Mouse (Mus musculus) Patski (cell line): ENCODE measurements around the gene Krtap10-4. TPM values are rescaled to one million over a fixed set of nuclear protein-coding genes. Genes with fewer than 3 reads are reported as not detected.
A peak's percentile ranks its signal among the peaks of the same experiment; 100 is the strongest.

ENCODE experiments used
- ATAC-seq: fragments of 100-300 bp; one replicate; pipeline ENCODE4 v1.8.0; 2021
- CTCF ChIA-PET: fragments of 350-600 bp; sonication (Branson Sonifier 250); formaldehyde crosslinking; loops from one replicate; lab custom pipeline; 2022; ENCODE audit warnings: inconsistent platforms; lab: Charles Lee
- POLR2A ChIA-PET: fragments of 350-600 bp; sonication (Branson Sonifier 250); formaldehyde crosslinking; loops from one replicate; lab custom pipeline; 2022; ENCODE audit warnings: antibody characterized with exemption, inconsistent platforms; lab: Charles Lee
- DNase-seq: peaks from one replicate; pipeline ENCODE4 v3.0.0-alpha.2; 2011; ENCODE audit warnings: low read depth, low spot score
- H3K27me3 ChIP-seq: fragments of 371-371 bp; one replicate; pipeline ENCODE4 v1.5.1; 2021
- CTCF ChIP-seq: fragments of 100-300 bp; IDR thresholded peaks from one replicate; pipeline ENCODE4 v1.5.1; 2021
- in situ Hi-C: fragments of 300-500 bp; cut with MboI; formaldehyde crosslinking; loops from 3 replicates; pipeline ENCODE4 v1.11.1; 2018; ENCODE audit warnings: low pct_unique_long_range_greater_than_20kb, mixed read lengths
- polyA plus RNA-seq: library from polyadenylated mRNA; unstranded; gene quantifications from one replicate; pipeline ENCODE4 v1.2.3, GENCODE M21; 2021

Gene Krtap10-4
- not detected for polyA plus RNA-seq

DNA sequence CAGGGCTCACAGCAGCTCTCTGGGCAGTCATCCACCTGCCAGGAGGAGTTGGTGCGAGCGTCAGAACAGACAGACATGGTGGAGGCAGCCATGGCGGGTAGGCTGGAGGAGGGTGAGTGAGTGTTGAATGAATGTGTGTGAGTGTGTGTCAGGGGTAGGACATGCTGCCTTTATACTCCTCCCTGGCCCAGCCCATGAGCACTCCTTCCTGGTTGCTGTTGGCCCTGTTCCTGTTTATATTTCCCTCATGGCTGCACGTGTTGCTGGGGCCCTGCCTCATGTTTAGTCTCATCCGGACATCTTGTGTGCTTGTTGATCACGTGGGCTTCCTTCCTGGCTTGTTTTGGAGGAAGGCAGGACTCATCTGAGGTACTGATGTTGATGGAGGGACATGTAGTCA, at the start of gene Krtap10-4:
Gene Krtap10-4 (minus strand): TSS at position 145 of the 400 bp plus-strand sequence.
- TF ChIP-seq CTCF, result no peak
- POLR2A ChIA-PET, result no interaction called here
- peaks cover 18% of the 10 kb centered on the region for H3K27me3 ChIP-seq
- in situ Hi-C loops, result no loop called here
- ATAC-seq (no peak), DNase-seq (no peak)
- CTCF ChIA-PET, result no interaction called here

GRCm38 (mm10) chr10:77869651-77870050, 42.8 kb upstream of the Krtap10-4 start:
- in situ Hi-C loops, result no loop called here
- peaks cover 8% of the 10 kb centered on the region for H3K27me3 ChIP-seq
- POLR2A ChIA-PET, result no interaction called here
- ATAC-seq (no peak), DNase-seq (no peak)
- no peak for TF ChIP-seq CTCF
- CTCF ChIA-PET, result no interaction called here

GRCm38 (mm10) chr10:77867546-77867945, 40.7 kb upstream of the Krtap10-4 start:
- CTCF ChIA-PET, result no interaction called here
- no peak for TF ChIP-seq CTCF
- ATAC-seq, result no peak
- POLR2A ChIA-PET, result no interaction called here
- no peak for DNase-seq
- H3K27me3 ChIP-seq, result peaks cover 18% of the 10 kb centered on the region
- in situ Hi-C loops, result no loop called here

- ATAC-seq (no peak), DNase-seq (no peak)
- POLR2A ChIA-PET, result no interaction called here
- CTCF ChIA-PET, result interaction anchor here (0.8 kb wide), 1 partner anchor 274 kb away, joined by 3 read pairs; no protein-coding TSS in a partner anchor
- in situ Hi-C loops, result no loop called here
- peaks cover 28% of the 10 kb centered on the region for H3K27me3 ChIP-seq
- no peak for TF ChIP-seq CTCF
Observed at GRCm38 (mm10) chr10:77864762-77865143, 37.9 kb upstream of the Krtap10-4 start.

GRCm38 (mm10) chr10:77864067-77864761, 37.3 kb upstream of the Krtap10-4 start:
- ChIA-PET CTCF (interaction anchor here (0.8 kb wide), 1 partner anchor 273 kb away, joined by 3 read pairs; no protein-coding TSS in a partner anchor), POLR2A (no interaction called here)
- in situ Hi-C loops, result no loop called here
- ATAC-seq (peak; percentile 21), DNase-seq (no peak)
- TF ChIP-seq CTCF, result no peak
- peaks cover 26% of the 10 kb centered on the region for H3K27me3 ChIP-seq

DNA sequence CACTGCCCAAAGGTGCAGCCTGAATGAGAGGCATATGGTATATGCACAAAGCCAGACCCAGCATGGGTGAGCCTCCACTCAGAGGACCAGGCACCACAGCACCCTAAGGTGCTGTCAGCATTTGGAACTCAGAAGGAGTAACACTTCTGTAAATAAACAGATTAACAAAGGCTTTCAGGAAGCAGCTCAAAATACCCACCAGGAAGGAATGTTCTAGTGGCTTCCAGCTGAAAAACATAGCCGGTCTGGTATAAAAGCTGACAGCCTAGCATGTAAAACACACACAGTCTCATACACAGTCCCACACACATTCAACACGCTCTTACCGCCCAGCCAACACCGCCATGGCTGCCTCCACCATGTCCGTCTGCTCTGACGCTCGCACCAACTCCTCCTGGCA, 34.8 kb upstream of the Krtap10-4 start, which contains the start of gene Gm3285:
Gene Gm3285 (plus strand): TSS at position 301 of the 400 bp plus-strand sequence.
- no peak for ATAC-seq
- CTCF ChIA-PET, result no interaction called here
- POLR2A ChIA-PET, result no interaction called here
- peaks cover 20% of the 10 kb centered on the region for H3K27me3 ChIP-seq
- in situ Hi-C loops, result no loop called here
- TF ChIP-seq CTCF, result no peak
- DNase-seq, result no peak

- CTCF ChIA-PET, result no interaction called here
- DNase-seq (no peak), ATAC-seq (no peak)
- POLR2A ChIA-PET, result no interaction called here
- in situ Hi-C loops, result no loop called here
- peaks cover 25% of the 10 kb centered on the region for H3K27me3 ChIP-seq
- no peak for TF ChIP-seq CTCF
Observed at GRCm38 (mm10) chr10:77852559-77852958, 25.7 kb upstream of the Krtap10-4 start, which contains the start of gene Gm10318. Gm10318 (plus strand) TSS chr10:77852859.

GRCm38 (mm10) chr10:77847538-77847937, 20.6 kb upstream of the Krtap10-4 start:
- DNase-seq (no peak), ATAC-seq (no peak)
- CTCF ChIA-PET, result no interaction called here
- no peak for TF ChIP-seq CTCF
- POLR2A ChIA-PET, result no interaction called here
- in situ Hi-C loops, result no loop called here
- H3K27me3 ChIP-seq, result peaks cover 26% of the 10 kb centered on the region

DNA sequence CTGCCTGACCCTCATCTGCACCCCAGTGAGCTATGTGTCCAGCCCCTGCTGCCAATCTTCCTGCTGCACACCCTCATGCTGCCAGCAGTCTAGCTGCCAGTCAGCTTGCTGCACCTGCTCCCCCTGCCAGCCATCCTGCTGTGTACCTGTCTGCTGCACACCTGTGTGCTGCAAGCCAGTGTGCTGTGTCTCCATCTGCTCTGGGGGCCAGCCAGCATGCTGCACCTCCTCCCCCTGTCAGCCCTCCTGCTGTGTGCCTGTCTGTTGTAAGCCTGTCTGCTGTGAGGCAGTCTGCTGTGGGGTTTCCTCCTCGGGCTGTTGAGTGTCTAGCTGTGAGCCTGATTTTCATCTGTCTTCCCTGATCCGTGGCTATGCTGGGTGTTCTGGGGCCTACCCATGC, 20.1 kb upstream of the Krtap10-4 start:
- ChIA-PET CTCF (no interaction called here), POLR2A (no interaction called here)
- no peak for DNase-seq
- in situ Hi-C loops, result no loop called here
- H3K27me3 ChIP-seq, result peaks cover 21% of the 10 kb centered on the region
- ATAC-seq, result no peak
- no peak for TF ChIP-seq CTCF

GRCm38 (mm10) chr10:77846503-77846902, 19.6 kb upstream of the Krtap10-4 start, which contains the start of gene Gm36176:
Gm36176 (plus strand) TSS chr10:77846803.
- DNase-seq (no peak), ATAC-seq (no peak)
- ChIA-PET CTCF (no interaction called here), POLR2A (interaction anchor here (0.6 kb wide), 1 partner anchor 653 kb away, joined by 8 read pairs; no protein-coding TSS in a partner anchor)
- in situ Hi-C loops, result no loop called here
- TF ChIP-seq CTCF, result no peak
- peaks cover 17% of the 10 kb centered on the region for H3K27me3 ChIP-seq

GRCm38 (mm10) chr10:77839006-77839405, 12.1 kb upstream of the Krtap10-4 start:
- TF ChIP-seq CTCF, result no peak
- no peak for DNase-seq
- ATAC-seq, result no peak
- H3K27me3 ChIP-seq, result peaks cover 21% of the 10 kb centered on the region
- CTCF ChIA-PET, result no interaction called here
- in situ Hi-C loops, result no loop called here
- POLR2A ChIA-PET, result no interaction called here
